Mouse (Mus musculus) lung, adult 2 months (tissue): ENCODE results near the gene Trim6. TPM values are rescaled to one million over a fixed set of nuclear protein-coding genes. Genes with fewer than 3 reads are reported as not detected.
"Not testable (repeated sequence)": the region's sequence is repeated elsewhere in the genome, so short reads cannot be mapped to it uniquely, and the experiment has no call there.

Experiments
- DNase-seq: peaks from one replicate; pipeline ENCODE4 v3.0.0; 2022
- H3K4me1 ChIP-seq: fragments of 200-500 bp; 2 replicates; pipeline ENCODE4 v1.6.1; 2011; ENCODE audit warnings: low read length; ENCODE audit not compliant: control insufficient read depth, insufficient read depth
- H3K4me3 ChIP-seq: fragments of 200-500 bp; replicated peaks from 2 replicates; pipeline ENCODE3; 2011; ENCODE audit warnings: low read depth, mild to moderate bottlenecking, control low read depth, low read length; ENCODE audit errors: extremely low read depth
- CTCF ChIP-seq: fragments of 200-500 bp; IDR thresholded peaks from 2 replicates; pipeline ENCODE4 v1.5.1; 2011; ENCODE audit warnings: mild to moderate bottlenecking, low read length, control low read depth; ENCODE audit not compliant: insufficient read depth
- POLR2A ChIP-seq: fragments of 200-500 bp; IDR thresholded peaks from 2 replicates; pipeline ENCODE4 v1.6.1; 2011; ENCODE audit warnings: low read depth, mild to moderate bottlenecking, control low read depth, low read length, borderline replicate concordance; ENCODE audit errors: extremely low read depth
- WGBS: fragments of 180-500 bp; shearing (Covaris S2); methylation state at CpG from one replicate; pipeline ENCODE4 v1.1.7; 2018; 5-methylcytosine and 5-hydroxymethylcytosine counted together
- polyA plus RNA-seq: library from polyadenylated mRNA; depleted of rRNA; stranded (reverse); fragments of >200 nt; gene quantifications from 2 replicates; pipeline ENCODE4 v1.2.3, GENCODE M21; 2012; rRNA removed

Gene Trim6
- polyA plus RNA-seq, 1 experiment, result 1.3 TPM

- Histone ChIP-seq H3K4me1 (no peaks in the 10 kb centered on the region), H3K4me3 (no peak overlapping the region)
- WGBS, result 21% methylated on average over 1 of the region's 1 CpGs
- no peak for TF ChIP-seq POLR2A
- TF ChIP-seq CTCF, result no peak
- no peak for DNase-seq
Measured at GRCm38 (mm10) chr7:104216011-104216535, 2.5 kb upstream of the Trim6 start.

- H3K4me3 ChIP-seq, result no peak overlapping the region
- WGBS, result 57% methylated on average over 2 of the region's 2 CpGs
- TF ChIP-seq POLR2A (no peak), CTCF (no peak)
- no peaks in the 10 kb centered on the region for H3K4me1 ChIP-seq
- DNase-seq, result no peak
Measured at GRCm38 (mm10) chr7:104217881-104218280, 712 bp upstream of the Trim6 start.

GRCm38 (mm10) chr7:104231203-104231602 lies 12.6 kb downstream of the Trim6 start:
- peak; percentile 83 for TF ChIP-seq CTCF
- no peak for TF ChIP-seq POLR2A
- peak; percentile 51 for DNase-seq
- H3K4me3 ChIP-seq, result no peak overlapping the region
- no peaks in the 10 kb centered on the region for H3K4me1 ChIP-seq
- WGBS, result 33% methylated on average over 2 of the region's 2 CpGs

- no peak for TF ChIP-seq POLR2A
- TF ChIP-seq CTCF, result no peak
- DNase-seq, result no peak
Measured at GRCm38 (mm10) chr7:104240857-104241256, 22.3 kb downstream of the Trim6 start.

GRCm38 (mm10) chr7:104243616-104244015 lies 25.0 kb downstream of the Trim6 start:
- WGBS, result 48% methylated on average over 1 of the region's 1 CpGs
- DNase-seq, result no peak
- H3K4me1 ChIP-seq, result no peaks in the 10 kb centered on the region; the same call in 1 of the 2 replicates
- no peak overlapping the region for H3K4me3 ChIP-seq
- TF ChIP-seq POLR2A (no peak), CTCF (no peak)

More at GRCm38 (mm10) chr7:104240857-104241256, 22.3 kb downstream of the Trim6 start:
- Histone ChIP-seq H3K4me3 (no peak overlapping the region), H3K4me1 (no peaks in the 10 kb centered on the region; the same call in 1 of the 2 replicates)

GRCm38 (mm10) chr7:104244287-104245181 lies 25.9 kb downstream of the Trim6 start, which contains the start of gene Trim34a:
Gene Trim34a, plus strand, starts transcription at chr7:104244457.
- H3K4me3 ChIP-seq, result peak within 1 kb of the TSS; percentile 99
- peak; percentile 65 for DNase-seq
- H3K4me1 ChIP-seq, result no peaks in the 10 kb centered on the region; the same call in 1 of the 2 replicates
- TF ChIP-seq CTCF (no peak; the same call in 1 of the 2 replicates), POLR2A (peak; percentile 55; the same call in 1 of the 2 replicates)
- 1% methylated on average over 13 of the region's 13 CpGs for WGBS

- not testable (repeated sequence) for DNase-seq, H3K4me1 ChIP-seq, H3K4me3 ChIP-seq
- WGBS, result 85% methylated on average over 4 of the region's 4 CpGs
Measured at GRCm38 (mm10) chr7:104260380-104260779, 41.8 kb downstream of the Trim6 start.

- not testable (repeated sequence) for H3K4me3 ChIP-seq, H3K4me1 ChIP-seq, DNase-seq
- WGBS, result 44% methylated on average over 5 of the region's 5 CpGs
Measured at GRCm38 (mm10) chr7:104265335-104265734, 46.7 kb downstream of the Trim6 start.

GRCm38 (mm10) chr7:104279361-104279760 lies 60.8 kb downstream of the Trim6 start:
- 79% methylated on average over 3 of the region's 3 CpGs for whole genome bisulfite sequencing
- not testable (repeated sequence) for DNase-seq, H3K4me1 ChIP-seq, H3K4me3 ChIP-seq

Other genes with a start within 250 kb of the Trim6 start
- gene Olfr635, start 247.6 kb upstream of the Trim6 start, polyA plus RNA-seq, result not detected in 2 replicates
- gene Olfr638, start 220.0 kb upstream of the Trim6 start, polyA plus RNA-seq, result not detected in 2 replicates
- not detected in 2 replicates for gene Olfr639, start 201.5 kb upstream of the Trim6 start, polyA plus RNA-seq
- not detected in 2 replicates for gene Olfr640, start 193.2 kb upstream of the Trim6 start, polyA plus RNA-seq
- not detected in 2 replicates for gene Olfr641, start 183.3 kb upstream of the Trim6 start, polyA plus RNA-seq
- not detected in 2 replicates for gene Olfr642, start 166.1 kb upstream of the Trim6 start, polyA plus RNA-seq
- gene 4930516K23Rik, start 157.3 kb upstream of the Trim6 start, polyA plus RNA-seq, result not detected in 2 replicates
- not detected in 2 replicates for gene Olfr644, start 146.9 kb upstream of the Trim6 start, polyA plus RNA-seq
- gene Olfr645, start 133.3 kb upstream of the Trim6 start, polyA plus RNA-seq, result not detected in 2 replicates
- not detected in 2 replicates for gene Olfr646, start 113.9 kb upstream of the Trim6 start, polyA plus RNA-seq
- gene Ubqln5, start 89.0 kb upstream of the Trim6 start, polyA plus RNA-seq, result not detected in 2 replicates
- not detected in 2 replicates for gene Olfr643, start 81.4 kb upstream of the Trim6 start, polyA plus RNA-seq
- gene Ubqln3, start 75.5 kb upstream of the Trim6 start, polyA plus RNA-seq, result not detected in 2 replicates
- not detected in 2 replicates for gene Ubqlnl, start 68.2 kb upstream of the Trim6 start, polyA plus RNA-seq
- gene Olfm5, start 54.0 kb upstream of the Trim6 start, polyA plus RNA-seq, result not detected in 2 replicates
- gene Olfr648, start 35.4 kb upstream of the Trim6 start, polyA plus RNA-seq, result 0.04 TPM in 1 of 2 replicates, not detected in the other
- not detected in 2 replicates for gene Olfr649, start 22.8 kb upstream of the Trim6 start, polyA plus RNA-seq
- gene Trim34a, start 25.7 kb downstream of the Trim6 start, polyA plus RNA-seq, result 5.7 and 15.2 TPM in 2 replicates
- gene Trim5, start 69.3 kb downstream of the Trim6 start, polyA plus RNA-seq, result 0.70 and 1.9 TPM in 2 replicates
- 3.1 and 11.5 TPM in 2 replicates for gene Trim12a, start 96.7 kb downstream of the Trim6 start, polyA plus RNA-seq
- gene Trim34b, start 110.7 kb downstream of the Trim6 start, polyA plus RNA-seq, result 0.26 and 3.4 TPM in 2 replicates
- gene Trim12c, start 134.6 kb downstream of the Trim6 start, polyA plus RNA-seq, result 3.2 and 3.8 TPM in 2 replicates
- gene Trim30b, start 151.1 kb downstream of the Trim6 start, polyA plus RNA-seq, result 0.45 and 1.1 TPM in 2 replicates
- not detected in 2 replicates for gene Trim30c, start 182.0 kb downstream of the Trim6 start, polyA plus RNA-seq
- gene Trim30a, start 246.4 kb downstream of the Trim6 start, polyA plus RNA-seq, result 3.7 and 7.5 TPM in 2 replicates